Mouse (Mus musculus): ENCODE measurements around the gene Lrch1. TPM values are rescaled to one million over a fixed set of nuclear protein-coding genes. Genes with fewer than 3 reads are reported as not detected.

The Lrch1 gene
- polyA plus RNA-seq (2012; rRNA removed): 2.5 and 2.9 TPM in 2 replicates

DNA sequence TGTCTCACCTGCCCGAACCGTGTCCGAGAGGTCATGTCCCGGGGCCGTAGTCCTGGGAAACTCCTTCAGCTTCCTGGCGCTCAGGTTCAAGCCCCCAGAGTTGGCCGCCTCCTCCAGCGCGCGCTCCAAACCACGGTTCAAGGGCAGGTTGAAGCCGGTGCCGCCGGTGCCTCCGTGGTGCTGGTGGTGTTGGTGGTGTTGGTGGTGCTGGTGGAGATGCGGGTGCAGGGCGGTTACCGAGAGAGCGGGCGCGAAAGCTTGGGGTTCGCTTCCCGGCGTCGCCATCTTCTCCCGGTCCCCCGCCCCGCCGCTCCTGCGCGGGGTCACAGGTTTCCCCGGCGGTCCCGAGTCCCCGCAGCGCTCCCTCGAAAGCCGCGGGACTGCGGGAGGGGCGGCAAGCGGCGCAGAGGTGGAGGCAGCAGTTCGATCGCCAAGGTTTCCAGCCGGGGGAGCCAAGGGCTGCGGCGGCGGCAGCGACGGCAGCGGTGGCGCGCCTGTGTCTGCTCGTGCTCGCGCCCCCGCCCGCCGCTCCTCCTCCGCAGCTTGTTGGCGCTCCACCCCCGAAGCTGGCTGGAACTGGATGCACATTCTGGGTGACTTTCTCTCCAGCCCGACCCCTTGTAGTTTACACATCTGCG is at the start of gene Lrch1:
Gene Lrch1 (minus strand): TSS at position 501 of the 638 bp plus-strand sequence.

DNA sequence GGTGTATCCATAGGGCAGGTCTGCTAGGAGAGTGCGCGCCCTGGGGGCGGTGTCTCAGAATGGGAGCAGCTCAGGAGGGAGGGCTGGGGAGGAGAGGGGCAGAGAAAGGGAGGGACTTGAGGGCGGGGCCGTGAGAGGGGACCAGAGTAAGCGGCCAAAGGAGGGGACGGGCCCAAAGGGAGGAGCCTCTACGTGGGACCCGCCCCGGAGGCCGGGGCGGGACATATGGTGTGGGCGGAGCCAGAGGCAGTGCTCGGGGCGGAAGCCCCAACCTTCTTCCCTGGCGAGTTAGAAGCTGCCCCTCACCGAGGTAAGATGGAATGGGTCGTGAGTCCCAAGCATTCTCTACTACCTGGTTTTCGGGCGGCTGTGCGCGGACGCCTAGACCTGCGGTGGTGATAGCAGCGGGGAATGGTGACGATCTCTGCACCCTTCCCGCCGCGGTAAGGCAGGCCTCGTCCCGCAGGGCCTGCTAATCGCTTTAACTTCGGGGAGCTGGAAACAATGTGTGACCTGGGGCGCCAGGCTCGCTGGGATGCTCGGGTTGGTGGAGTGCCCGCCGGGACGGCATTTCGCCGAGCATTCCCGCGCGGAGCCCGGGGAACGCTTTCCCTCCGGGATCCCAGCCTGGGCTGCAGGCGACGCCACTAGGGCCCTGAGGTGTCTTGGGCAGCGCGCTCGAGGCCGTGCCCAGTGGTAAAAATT is 215.4 kb downstream of the Lrch1 start, which contains the start of gene Esd:
Gene Esd (plus strand): TSS at position 219 of the 705 bp plus-strand sequence.

Other genes with a start within 250 kb of the Lrch1 start
- 90.2 and 111 TPM in 2 replicates for gene Esd, start 215.6 kb downstream of the Lrch1 start, polyA plus RNA-seq (2012; rRNA removed)
- gene Rubcnl, start 68.2 kb upstream of the Lrch1 start, polyA plus RNA-seq (2012; rRNA removed): 0.14 and 0.18 TPM in 2 replicates
- 0.02 TPM in 2 replicates for gene Lrrc63, start 183.0 kb upstream of the Lrch1 start, polyA plus RNA-seq (2012; rRNA removed)
- gene Lcp1, start 183.2 kb upstream of the Lrch1 start, polyA plus RNA-seq (2012; rRNA removed): 10.9 and 13.5 TPM in 2 replicates

All from liver, embryonic 14 days (tissue).